Mouse (Mus musculus) ES-Bruce4 (cell line): ENCODE measurements around the gene Vegfd. TPM values are rescaled to one million over a fixed set of nuclear protein-coding genes. Genes with fewer than 3 reads are reported as not detected.

Source experiments
- H3K27ac ChIP-seq: 2 replicates; pipeline ENCODE4 v1.5.1; 2012; ENCODE audit warnings: low read length, inconsistent platforms; ENCODE audit not compliant: insufficient read depth
- H3K27me3 ChIP-seq: 2 replicates; pipeline ENCODE4 v1.6.1; 2012; ENCODE audit warnings: mild to moderate bottlenecking, low read length, inconsistent platforms; ENCODE audit not compliant: control insufficient read depth, poor library complexity, insufficient read depth, severe bottlenecking
- H3K36me3 ChIP-seq: 2 replicates; pipeline ENCODE4 v1.6.1; 2012; ENCODE audit warnings: inconsistent platforms, mild to moderate bottlenecking, low read length, moderate library complexity; ENCODE audit not compliant: control insufficient read depth, poor library complexity, insufficient read depth, severe bottlenecking
- H3K4me1 ChIP-seq: one replicate; pipeline ENCODE4 v1.8.1; 2011; ENCODE audit warnings: low read length; ENCODE audit not compliant: control insufficient read depth, insufficient read depth
- H3K4me3 ChIP-seq: 2 replicates; pipeline ENCODE4 v1.5.1; 2011; ENCODE audit warnings: low read depth, mild to moderate bottlenecking, low read length
- H3K9ac ChIP-seq: 2 replicates; pipeline ENCODE4 v1.6.1; 2012; ENCODE audit warnings: low read depth, mild to moderate bottlenecking, inconsistent platforms; ENCODE audit not compliant: poor library complexity, severe bottlenecking
- H3K9me3 ChIP-seq: replicated peaks from 2 replicates; pipeline ENCODE4 v1.6.1; 2012; ENCODE audit warnings: mild to moderate bottlenecking, low read length, inconsistent platforms; ENCODE audit not compliant: control insufficient read depth, poor library complexity, insufficient read depth, severe bottlenecking
- CTCF ChIP-seq: IDR thresholded peaks from one replicate; pipeline ENCODE4 v1.8.1; 2011; ENCODE audit warnings: low read depth, low read length
- EP300 ChIP-seq: IDR thresholded peaks from 2 replicates; pipeline ENCODE4 v1.6.1; 2011; ENCODE audit warnings: low read depth, low read length; ENCODE audit not compliant: insufficient read depth
- POLR2A ChIP-seq: IDR thresholded peaks from one replicate; pipeline ENCODE4 v1.8.1; 2011; ENCODE audit warnings: low read length; ENCODE audit not compliant: insufficient read depth
- polyA plus RNA-seq: library from polyadenylated mRNA; stranded (reverse); fragments of >200 nt; gene quantifications from 2 replicates; pipeline ENCODE4 v1.2.4, GENCODE M21; 2011; ENCODE audit warnings: low read depth; ENCODE audit not compliant: missing spikeins, insufficient read depth, insufficient read length

Vegfd gene
- polyA plus RNA-seq, 1 experiment = 3.4 TPM

DNA sequence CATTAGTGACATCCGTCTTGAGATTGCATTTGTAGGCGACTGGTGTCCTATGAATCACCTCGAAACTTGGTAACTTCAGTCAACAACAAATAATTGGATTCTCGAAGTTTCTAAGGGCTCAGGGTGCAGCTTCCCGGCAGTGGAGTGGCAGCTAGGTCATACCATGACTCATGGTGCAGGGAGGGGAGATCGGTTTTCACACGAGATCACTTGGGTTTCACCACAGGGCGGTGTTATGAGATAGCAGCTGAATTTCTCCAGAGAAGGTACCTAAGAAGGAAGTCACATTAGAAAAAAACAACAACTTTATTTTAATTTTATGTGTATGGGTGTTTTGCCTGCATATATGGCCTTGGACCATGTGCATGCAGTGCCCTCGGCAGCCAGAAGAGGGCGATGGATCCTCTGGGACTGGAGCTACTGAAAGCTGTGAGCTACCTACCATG, 73.0 kb downstream of the Vegfd start:
- Histone ChIP-seq H3K9me3 (no peaks in the 10 kb centered on the region), H3K9ac (no peak overlapping the region), H3K4me1 (no peaks in the 10 kb centered on the region), H3K27me3 (no peaks in the 10 kb centered on the region), H3K27ac (no peak overlapping the region), H3K36me3 (no peaks in the 10 kb centered on the region), H3K4me3 (no peak overlapping the region)
- TF ChIP-seq EP300 (no peak), CTCF (peak; percentile 63), POLR2A (no peak)

DNA sequence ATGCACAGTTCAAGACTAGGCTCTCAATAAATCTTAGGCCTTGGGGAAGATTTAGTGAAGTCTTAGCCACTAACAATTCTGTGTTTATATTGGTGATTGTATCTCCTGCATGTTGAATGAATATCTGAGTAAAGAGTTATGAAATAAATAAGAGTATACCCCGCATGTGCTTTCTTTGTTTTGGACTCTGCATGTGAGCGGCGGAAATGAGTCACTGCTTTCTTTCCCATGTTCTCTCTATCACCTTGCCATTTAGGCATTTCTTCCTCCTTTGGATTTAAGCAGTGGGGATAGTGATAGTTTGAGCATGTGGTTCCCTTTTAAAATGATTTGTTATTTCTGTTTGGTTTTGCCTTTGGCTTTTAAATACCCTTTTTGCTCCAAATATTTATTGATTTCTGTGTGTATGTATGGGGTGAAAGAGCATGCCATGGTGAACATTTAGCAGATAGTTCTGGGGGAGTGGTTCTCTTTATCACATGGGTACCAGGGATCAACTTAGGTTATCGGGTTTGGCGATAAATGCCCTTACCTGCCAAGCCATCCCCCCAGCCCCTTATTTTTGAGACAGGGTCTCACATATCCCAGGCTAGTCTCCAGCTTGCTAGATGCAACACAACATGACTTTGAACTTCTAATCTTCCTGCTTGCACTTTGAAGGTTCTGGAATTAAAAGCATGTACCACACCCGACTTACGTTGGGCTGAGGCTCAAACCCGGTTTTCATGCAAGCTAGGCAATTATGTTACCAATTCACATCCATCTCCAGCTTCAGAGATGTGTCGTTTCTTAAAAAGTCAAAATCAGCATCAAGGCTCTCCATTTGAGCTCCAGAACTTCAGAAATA, 73.9 kb downstream of the Vegfd start:
- no peaks in the 10 kb centered on the region for H3K27me3 ChIP-seq
- TF ChIP-seq POLR2A = no peak
- no peak for TF ChIP-seq CTCF
- no peak for TF ChIP-seq EP300
- H3K27ac ChIP-seq = no peak overlapping the region
- no peaks in the 10 kb centered on the region for H3K9me3 ChIP-seq
- no peak overlapping the region for H3K4me3 ChIP-seq
- H3K36me3 ChIP-seq = no peaks in the 10 kb centered on the region
- H3K4me1 ChIP-seq = no peaks in the 10 kb centered on the region
- no peak overlapping the region for H3K9ac ChIP-seq

DNA sequence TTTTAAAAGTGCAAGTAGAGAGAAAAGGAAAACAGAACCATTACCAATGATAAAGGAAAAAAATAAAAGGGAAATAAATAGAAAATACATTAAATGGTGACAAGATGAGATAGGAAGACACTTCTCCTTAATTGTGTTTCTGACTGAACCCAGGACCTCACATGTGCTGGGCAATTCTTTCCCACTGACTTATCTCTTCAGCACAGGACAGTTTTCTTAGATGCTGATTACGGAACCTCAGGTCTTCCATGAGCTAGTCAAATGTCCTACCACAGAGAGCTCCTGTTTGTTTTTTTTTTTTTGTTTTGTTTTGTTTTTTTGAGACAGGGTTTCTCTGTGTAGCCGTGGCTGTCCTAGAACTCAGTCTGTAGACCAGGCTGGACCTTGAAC, 74.5 kb downstream of the Vegfd start:
- H3K4me1 ChIP-seq = no peaks in the 10 kb centered on the region
- H3K27me3 ChIP-seq = no peaks in the 10 kb centered on the region
- no peak overlapping the region for H3K27ac ChIP-seq
- H3K9me3 ChIP-seq = no peaks in the 10 kb centered on the region
- no peak overlapping the region for H3K9ac ChIP-seq
- H3K36me3 ChIP-seq = no peaks in the 10 kb centered on the region
- no peak overlapping the region for H3K4me3 ChIP-seq
- no peak for TF ChIP-seq CTCF
- TF ChIP-seq POLR2A = no peak
- TF ChIP-seq EP300 = no peak

DNA sequence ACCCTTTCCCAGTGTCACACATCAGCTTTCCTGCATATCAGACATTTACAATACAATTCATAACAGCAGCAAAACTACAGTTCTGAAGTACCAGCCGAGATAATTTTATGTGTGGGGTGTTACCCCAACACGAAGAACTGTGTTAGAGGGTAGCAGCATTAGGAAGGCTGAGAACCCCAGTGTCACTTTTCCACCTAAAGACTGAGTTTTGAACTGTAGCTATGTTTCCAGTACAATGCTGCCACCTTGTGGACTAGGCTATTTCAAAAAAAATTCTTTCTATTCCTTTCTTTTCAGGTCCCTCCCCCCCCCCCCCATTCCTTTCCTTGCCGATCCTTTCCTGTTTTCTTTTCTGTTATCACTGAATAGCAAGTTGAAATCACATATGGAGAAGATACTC, 76.0 kb downstream of the Vegfd start:
- no peaks in the 10 kb centered on the region for H3K36me3 ChIP-seq
- H3K9ac ChIP-seq = no peak overlapping the region
- no peak for TF ChIP-seq POLR2A
- TF ChIP-seq CTCF = no peak
- no peak for TF ChIP-seq EP300
- H3K4me3 ChIP-seq = no peak overlapping the region
- H3K27ac ChIP-seq = no peak overlapping the region
- no peaks in the 10 kb centered on the region for H3K9me3 ChIP-seq
- no peaks in the 10 kb centered on the region for H3K27me3 ChIP-seq
- no peaks in the 10 kb centered on the region for H3K4me1 ChIP-seq

Other genes with a start within 250 kb of the Vegfd start
- gene Ace2, start 234.0 kb upstream of the Vegfd start, polyA plus RNA-seq = not detected in 2 replicates
- not detected in 2 replicates for gene Bmx, start 115.2 kb upstream of the Vegfd start, polyA plus RNA-seq
- gene Pir, start 104.0 kb upstream of the Vegfd start, polyA plus RNA-seq = 28.0 and 31.0 TPM in 2 replicates
- 25.9 and 29.0 TPM in 2 replicates for gene Piga, start 46.4 kb downstream of the Vegfd start, polyA plus RNA-seq
- gene Asb11, start 63.6 kb downstream of the Vegfd start, polyA plus RNA-seq = not detected in 2 replicates
- not detected in 2 replicates for gene Asb9, start 132.9 kb downstream of the Vegfd start, polyA plus RNA-seq